Mouse (Mus musculus): ENCODE data around the gene Znfx1. TPM values are rescaled to one million over a fixed set of nuclear protein-coding genes. Genes with fewer than 3 reads are reported as not detected.
A peak's percentile ranks its signal among the peaks of the same experiment; 100 is the strongest.

Gene Znfx1
- total RNA-seq, 2 experiments from 2014 or later: 19.7 to 22.4 TPM

GRCm38 (mm10) chr2:166995021-166995795, 67.6 kb downstream of the Znfx1 start:
- peak; percentile 15 for DNase-seq

- DNase-seq: no peak
Observed at GRCm38 (mm10) chr2:166991945-166992344, 70.9 kb downstream of the Znfx1 start.

- DNase-seq: no peak
Observed at GRCm38 (mm10) chr2:166990861-166991260, 72.0 kb downstream of the Znfx1 start.

Other genes with a start within 250 kb of the Znfx1 start
- gene Cse1l, start 157.0 kb downstream of the Znfx1 start, total RNA-seq (2021): 10 to 100 TPM; 67.8 to 71.7 TPM
- 10 to 100 TPM; 55.8 to 58.6 TPM for gene Stau1, start 66.7 kb downstream of the Znfx1 start, total RNA-seq (2021)
- gene Ddx27, start 47.8 kb downstream of the Znfx1 start, total RNA-seq (2021): 10 to 100 TPM; 22.0 to 23.6 TPM
- 10 to 100 TPM; 22.5 to 26.9 TPM for gene Kcnb1, start 127.1 kb upstream of the Znfx1 start, total RNA-seq (2021)
- 10 to 100 TPM; 36.7 to 40.9 TPM for gene Ptgis, start 177.6 kb upstream of the Znfx1 start, total RNA-seq (2021)